Mouse (Mus musculus): ENCODE results near the gene Glt28d2. TPM values are rescaled to one million over a fixed set of nuclear protein-coding genes. Genes with fewer than 3 reads are reported as not detected.

Gene Glt28d2
- polyA plus RNA-seq, 1 experiment from 2014 or later: 0.37 TPM

DNA sequence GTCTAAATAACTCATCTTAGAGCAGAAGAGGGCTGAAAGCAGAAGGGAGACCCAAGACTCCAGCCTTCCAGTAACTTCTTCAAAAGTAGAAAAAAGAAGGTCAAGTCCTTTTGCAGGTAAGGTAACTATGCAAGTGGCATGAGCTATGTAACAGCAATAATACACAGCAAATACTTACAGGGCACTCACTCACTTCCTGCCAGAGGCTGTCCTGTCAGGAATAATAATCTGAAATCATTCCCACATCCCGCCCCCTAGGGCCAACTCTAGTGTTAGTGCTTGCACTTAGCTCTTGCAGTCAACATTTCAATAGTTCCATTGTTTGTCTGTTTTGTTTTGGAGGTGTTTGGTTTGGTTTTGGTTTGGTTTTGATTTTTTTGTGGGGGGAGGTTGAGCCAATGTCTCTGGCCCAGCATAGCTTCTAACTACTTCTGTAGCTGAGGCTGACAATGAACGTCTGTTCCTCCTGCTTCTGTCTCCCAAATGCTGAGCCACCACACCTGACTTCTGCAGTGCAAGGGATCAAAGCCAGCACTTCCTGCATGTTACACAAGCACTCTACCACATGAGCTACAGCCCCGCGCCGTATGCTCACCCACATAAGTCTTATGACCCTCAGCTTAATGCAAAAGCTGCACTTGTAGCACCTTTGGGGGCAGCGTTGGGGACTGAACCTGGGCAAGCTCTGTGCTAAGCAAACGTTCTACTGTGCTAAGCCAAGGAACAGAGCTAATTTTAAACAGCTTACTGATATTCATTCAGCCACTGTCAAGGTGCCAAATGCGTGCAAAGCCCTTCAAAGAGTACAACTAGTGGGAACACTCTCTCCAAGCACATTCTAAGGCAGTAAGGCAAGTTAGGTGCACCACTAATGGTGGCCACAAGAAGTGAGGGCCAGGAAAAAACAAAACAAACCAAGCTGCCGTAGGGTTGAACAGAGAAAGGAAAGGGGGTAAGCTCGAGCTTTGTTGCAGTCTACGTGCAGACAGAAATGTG lies 28.9 kb downstream of the Glt28d2 start:
- no peak for DNase-seq (ENCODE audit: low spot score)
- WGBS: 78% methylated on average over 11 of the region's 11 CpGs
- H3K9me3 ChIP-seq (ENCODE audit: control insufficient read depth, low read length): no peaks in the 10 kb centered on the region
- no peak overlapping the region for H3K4me2 ChIP-seq (replicated peaks)
- no peaks in the 10 kb centered on the region for H3K4me1 ChIP-seq (replicated peaks; ENCODE audit: control insufficient read depth, insufficient read depth, low read length)
- no peak overlapping the region for H3K9ac ChIP-seq
- H3K27ac ChIP-seq: no peak overlapping the region
- no peak for ATAC-seq (ENCODE audit: low FRiP score)
- no peaks in the 10 kb centered on the region for H3K27me3 ChIP-seq (ENCODE audit: control insufficient read depth, insufficient read depth, low read length)
- no peaks in the 10 kb centered on the region for H3K36me3 ChIP-seq (replicated peaks; ENCODE audit: control insufficient read depth, insufficient read depth)
- H3K4me3 ChIP-seq (replicated peaks; ENCODE audit: low read length): no peak overlapping the region

DNA sequence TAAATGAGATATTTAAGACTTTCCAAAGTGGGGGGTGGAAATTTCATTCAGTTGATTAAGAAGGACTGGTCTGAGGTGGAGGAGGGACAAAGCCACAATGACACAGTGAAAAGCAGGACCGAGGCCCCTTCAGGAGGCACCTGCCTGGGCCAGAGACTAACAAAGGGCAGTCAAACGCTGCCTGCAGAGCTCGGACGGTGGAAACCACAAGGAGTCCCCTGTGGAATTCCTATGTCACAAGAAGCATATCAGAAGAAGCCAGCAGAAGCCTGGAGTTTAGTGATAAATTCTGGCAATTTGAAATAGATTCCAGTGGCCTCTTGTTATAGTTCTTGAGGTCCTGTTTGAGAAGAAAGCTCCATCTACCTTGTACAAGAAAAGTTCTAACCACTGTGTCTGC lies 30.2 kb downstream of the Glt28d2 start:
- WGBS: 10% methylated on average over 4 of the region's 4 CpGs
- H3K27ac ChIP-seq: no peak overlapping the region
- H3K9me3 ChIP-seq (ENCODE audit: control insufficient read depth, low read length): no peaks in the 10 kb centered on the region
- H3K9ac ChIP-seq: no peak overlapping the region
- H3K27me3 ChIP-seq (ENCODE audit: control insufficient read depth, insufficient read depth, low read length): no peaks in the 10 kb centered on the region
- ATAC-seq (ENCODE audit: low FRiP score) (no peak), DNase-seq (ENCODE audit: low spot score) (no peak)
- no peak overlapping the region for H3K4me2 ChIP-seq (replicated peaks)
- H3K36me3 ChIP-seq (replicated peaks; ENCODE audit: control insufficient read depth, insufficient read depth): no peaks in the 10 kb centered on the region
- no peak overlapping the region for H3K4me3 ChIP-seq (replicated peaks; ENCODE audit: low read length)
- no peaks in the 10 kb centered on the region for H3K4me1 ChIP-seq (replicated peaks; ENCODE audit: control insufficient read depth, insufficient read depth, low read length)

DNA sequence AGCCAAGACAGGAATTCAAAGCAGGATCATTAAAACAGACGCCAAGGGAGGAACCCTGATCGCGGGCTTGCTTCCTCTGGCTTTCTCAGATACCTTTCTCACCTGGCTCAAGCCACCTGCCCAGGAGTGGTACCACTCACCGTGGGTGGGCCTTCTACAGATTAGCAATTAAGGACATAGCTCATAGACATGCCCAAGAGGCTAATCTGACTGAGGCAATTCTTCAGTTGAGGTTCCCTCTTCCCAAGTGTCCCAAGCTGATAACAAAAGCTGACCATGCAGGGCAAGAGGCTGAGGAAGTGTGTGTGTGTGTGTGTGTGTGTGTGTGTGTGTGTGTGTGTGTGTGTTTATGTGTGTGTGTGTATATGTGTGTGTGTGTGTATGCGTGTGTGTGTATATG lies 31.4 kb downstream of the Glt28d2 start:
- no peaks in the 10 kb centered on the region for H3K9me3 ChIP-seq (ENCODE audit: control insufficient read depth, low read length)
- no peak for ATAC-seq (ENCODE audit: low FRiP score)
- H3K36me3 ChIP-seq (replicated peaks; ENCODE audit: control insufficient read depth, insufficient read depth): no peaks in the 10 kb centered on the region
- no peak overlapping the region for H3K9ac ChIP-seq
- no peak overlapping the region for H3K27ac ChIP-seq
- H3K4me1 ChIP-seq (replicated peaks; ENCODE audit: control insufficient read depth, insufficient read depth, low read length): no peaks in the 10 kb centered on the region
- H3K4me3 ChIP-seq (replicated peaks; ENCODE audit: low read length): no peak overlapping the region
- no peak for DNase-seq (ENCODE audit: low spot score)
- H3K27me3 ChIP-seq (ENCODE audit: control insufficient read depth, insufficient read depth, low read length): no peaks in the 10 kb centered on the region
- no peak overlapping the region for H3K4me2 ChIP-seq (replicated peaks)
- WGBS: 81% methylated on average over 5 of the region's 5 CpGs

DNA sequence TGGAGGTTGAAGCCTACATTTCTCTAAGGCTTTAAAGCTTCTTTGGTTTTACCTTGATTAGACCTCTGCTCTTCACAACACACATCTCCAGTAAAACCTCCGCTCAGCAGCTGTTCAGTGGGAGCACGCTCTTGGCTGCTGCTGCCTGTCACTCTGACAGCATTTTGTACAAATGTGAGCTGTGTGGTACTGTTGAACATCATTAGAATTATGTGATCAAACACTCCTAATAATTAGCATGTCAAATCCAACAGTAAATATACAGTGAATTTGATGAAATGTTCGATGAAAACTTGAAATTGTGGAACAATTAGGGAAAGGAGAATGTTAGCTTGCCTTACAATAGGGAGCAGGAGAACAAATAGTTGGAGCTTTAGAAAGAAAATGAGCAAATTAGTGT lies 32.3 kb downstream of the Glt28d2 start:
- Histone ChIP-seq H3K27ac (no peak overlapping the region), H3K4me3 (replicated peaks; ENCODE audit: low read length) (no peak overlapping the region), H3K9me3 (ENCODE audit: control insufficient read depth, low read length) (no peaks in the 10 kb centered on the region), H3K27me3 (ENCODE audit: control insufficient read depth, insufficient read depth, low read length) (no peaks in the 10 kb centered on the region), H3K9ac (no peak overlapping the region), H3K36me3 (replicated peaks; ENCODE audit: control insufficient read depth, insufficient read depth) (no peaks in the 10 kb centered on the region), H3K4me1 (replicated peaks; ENCODE audit: control insufficient read depth, insufficient read depth, low read length) (no peaks in the 10 kb centered on the region), H3K4me2 (replicated peaks) (no peak overlapping the region)
- no peak for ATAC-seq (ENCODE audit: low FRiP score)
- no peak for DNase-seq (ENCODE audit: low spot score)
- 80% methylated on average over 3 of the region's 3 CpGs for WGBS

DNA sequence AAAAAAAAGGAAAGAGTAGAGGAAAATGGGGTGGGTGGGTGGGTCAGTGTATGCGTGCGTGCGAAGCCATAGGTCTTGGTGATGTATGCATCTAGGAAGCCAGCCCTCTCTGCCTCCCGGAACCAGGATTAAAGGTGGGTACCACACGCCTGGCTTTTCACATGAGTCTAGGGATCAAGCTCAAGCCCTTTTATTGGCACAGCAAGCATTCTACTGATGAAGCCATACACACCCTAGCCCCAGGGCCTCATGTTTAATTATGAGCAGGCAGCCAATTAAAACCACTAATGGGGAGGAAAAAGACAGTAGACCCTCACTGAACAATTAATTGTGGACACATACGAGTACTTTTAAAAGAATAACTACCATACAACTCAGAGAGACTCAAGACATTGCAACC lies 33.2 kb downstream of the Glt28d2 start:
- H3K9me3 ChIP-seq (ENCODE audit: control insufficient read depth, low read length): no peaks in the 10 kb centered on the region
- WGBS: 71% methylated on average over 6 of the region's 6 CpGs
- no peaks in the 10 kb centered on the region for H3K4me1 ChIP-seq (replicated peaks; ENCODE audit: control insufficient read depth, insufficient read depth, low read length)
- H3K9ac ChIP-seq: no peak overlapping the region
- no peak overlapping the region for H3K4me3 ChIP-seq (replicated peaks; ENCODE audit: low read length)
- no peak overlapping the region for H3K4me2 ChIP-seq (replicated peaks)
- H3K27me3 ChIP-seq (ENCODE audit: control insufficient read depth, insufficient read depth, low read length): no peaks in the 10 kb centered on the region
- DNase-seq (ENCODE audit: low spot score) (no peak), ATAC-seq (ENCODE audit: low FRiP score) (no peak)
- H3K36me3 ChIP-seq (replicated peaks; ENCODE audit: control insufficient read depth, insufficient read depth): no peaks in the 10 kb centered on the region
- H3K27ac ChIP-seq: no peak overlapping the region

DNA sequence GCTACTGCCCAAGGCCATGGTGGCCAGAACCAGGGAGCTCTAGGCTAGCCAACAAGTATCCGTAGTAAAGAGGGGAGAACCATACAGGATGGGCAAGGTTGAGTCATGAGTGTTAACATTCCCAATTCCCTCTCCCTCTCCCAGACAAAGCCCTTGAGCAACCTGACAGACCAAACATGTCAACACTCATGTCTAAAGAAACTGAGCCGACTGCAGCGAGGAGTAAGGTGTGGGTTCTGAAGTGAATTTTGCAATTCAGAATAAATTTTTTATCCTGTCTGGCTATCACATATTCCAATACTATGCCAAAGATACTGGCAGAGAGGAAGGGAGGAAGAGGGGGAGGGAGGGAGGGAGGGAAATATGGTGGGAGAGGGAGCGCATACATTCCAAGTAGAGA lies 33.6 kb downstream of the Glt28d2 start:
- DNase-seq (ENCODE audit: low spot score): no peak
- no peaks in the 10 kb centered on the region for H3K36me3 ChIP-seq (replicated peaks; ENCODE audit: control insufficient read depth, insufficient read depth)
- H3K4me2 ChIP-seq (replicated peaks): no peak overlapping the region
- no peak overlapping the region for H3K27ac ChIP-seq
- H3K9ac ChIP-seq: no peak overlapping the region
- no peak for ATAC-seq (ENCODE audit: low FRiP score)
- no peak overlapping the region for H3K4me3 ChIP-seq (replicated peaks; ENCODE audit: low read length)
- no peaks in the 10 kb centered on the region for H3K9me3 ChIP-seq (ENCODE audit: control insufficient read depth, low read length)
- H3K27me3 ChIP-seq (ENCODE audit: control insufficient read depth, insufficient read depth, low read length): no peaks in the 10 kb centered on the region
- WGBS: 87% methylated on average over 4 of the region's 4 CpGs
- no peaks in the 10 kb centered on the region for H3K4me1 ChIP-seq (replicated peaks; ENCODE audit: control insufficient read depth, insufficient read depth, low read length)

DNA sequence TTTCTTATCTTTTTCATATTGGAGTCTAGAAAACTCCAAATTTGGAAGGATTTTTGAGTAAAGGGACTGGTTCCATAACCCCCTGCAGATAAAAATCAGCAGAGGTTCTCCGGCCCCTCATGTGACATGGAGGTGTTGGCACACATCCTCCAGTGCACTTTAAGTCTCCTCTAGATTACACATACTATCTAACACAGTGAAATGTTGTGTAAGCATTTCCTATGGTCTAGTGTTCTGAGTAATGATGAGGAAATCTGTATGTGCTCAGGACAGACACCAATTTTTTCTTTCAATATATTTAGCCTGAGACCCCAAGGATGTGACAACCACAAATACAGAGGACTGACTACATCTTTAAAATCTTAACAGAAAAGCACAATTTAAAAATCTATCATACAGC lies 37.2 kb downstream of the Glt28d2 start:
- Histone ChIP-seq H3K4me3 (replicated peaks; ENCODE audit: low read length) (no peak overlapping the region), H3K4me1 (replicated peaks; ENCODE audit: control insufficient read depth, insufficient read depth, low read length) (no peaks in the 10 kb centered on the region), H3K9me3 (ENCODE audit: control insufficient read depth, low read length) (no peaks in the 10 kb centered on the region), H3K4me2 (replicated peaks) (no peak overlapping the region), H3K27me3 (ENCODE audit: control insufficient read depth, insufficient read depth, low read length) (no peaks in the 10 kb centered on the region), H3K36me3 (replicated peaks; ENCODE audit: control insufficient read depth, insufficient read depth) (no peaks in the 10 kb centered on the region), H3K9ac (no peak overlapping the region), H3K27ac (no peak overlapping the region)
- 89% methylated on average over 1 of the region's 1 CpGs for WGBS
- DNase-seq (ENCODE audit: low spot score) (no peak), ATAC-seq (ENCODE audit: low FRiP score) (no peak)

DNA sequence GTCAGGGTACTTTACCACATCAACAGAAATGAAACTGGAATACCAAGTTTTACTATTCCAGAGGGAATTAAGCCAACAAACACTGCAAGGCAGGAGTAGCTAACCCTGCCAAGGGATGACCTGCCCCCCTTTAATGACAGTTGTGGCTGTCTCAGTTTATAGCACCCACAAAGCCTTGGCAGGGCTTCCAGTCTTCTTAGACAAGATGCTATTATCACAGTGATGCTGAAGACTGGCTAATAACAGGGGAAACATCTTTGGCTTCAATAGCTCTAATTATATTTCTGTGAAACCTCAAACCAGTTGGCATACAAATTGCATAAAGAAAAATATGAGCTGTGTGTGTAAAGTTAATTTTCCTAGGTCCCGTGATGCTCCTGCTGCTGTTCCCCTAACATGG lies 41.0 kb downstream of the Glt28d2 start:
- Histone ChIP-seq H3K4me3 (replicated peaks; ENCODE audit: low read length) (no peak overlapping the region), H3K27ac (no peak overlapping the region), H3K27me3 (ENCODE audit: control insufficient read depth, insufficient read depth, low read length) (no peaks in the 10 kb centered on the region), H3K9me3 (ENCODE audit: control insufficient read depth, low read length) (no peaks in the 10 kb centered on the region), H3K4me1 (replicated peaks; ENCODE audit: control insufficient read depth, insufficient read depth, low read length) (0 out of 2 replicates have a peak, but pooled peaks cover 4% of the 10 kb centered on the region), H3K9ac (no peak overlapping the region), H3K36me3 (replicated peaks; ENCODE audit: control insufficient read depth, insufficient read depth) (no peaks in the 10 kb centered on the region), H3K4me2 (replicated peaks) (no peak overlapping the region)
- 75% methylated on average over 1 of the region's 1 CpGs for WGBS
- DNase-seq (ENCODE audit: low spot score) (no peak), ATAC-seq (ENCODE audit: low FRiP score) (no peak)

DNA sequence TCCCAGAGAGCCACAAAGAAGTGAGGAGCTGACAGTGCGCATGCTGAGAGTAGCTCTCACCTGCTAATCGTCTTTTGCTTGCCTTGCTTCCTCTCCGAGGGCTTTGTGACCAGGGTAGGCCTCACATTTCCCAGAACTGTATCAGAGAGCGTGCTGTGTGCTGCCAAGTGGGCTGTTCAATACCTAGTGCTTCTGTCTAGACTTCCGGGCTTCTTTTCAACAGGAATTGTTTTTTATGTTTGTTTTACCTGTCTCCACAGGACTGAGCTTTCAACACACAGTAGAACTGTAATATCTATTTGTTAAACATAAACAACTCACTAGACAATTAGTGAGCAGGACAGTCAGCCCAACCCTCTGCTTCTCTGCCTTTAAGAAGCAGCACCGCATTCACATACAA lies 42.0 kb downstream of the Glt28d2 start:
- Histone ChIP-seq H3K9ac (no peak overlapping the region), H3K36me3 (replicated peaks; ENCODE audit: control insufficient read depth, insufficient read depth) (no peaks in the 10 kb centered on the region), H3K9me3 (ENCODE audit: control insufficient read depth, low read length) (no peaks in the 10 kb centered on the region), H3K4me3 (replicated peaks; ENCODE audit: low read length) (no peak overlapping the region), H3K4me1 (replicated peaks; ENCODE audit: control insufficient read depth, insufficient read depth, low read length) (0 out of 2 replicates have a peak, but pooled peaks cover 4% of the 10 kb centered on the region), H3K27ac (no peak overlapping the region), H3K27me3 (ENCODE audit: control insufficient read depth, insufficient read depth, low read length) (no peaks in the 10 kb centered on the region), H3K4me2 (replicated peaks) (no peak overlapping the region)
- DNase-seq (ENCODE audit: low spot score) (no peak), ATAC-seq (ENCODE audit: low FRiP score) (no peak)
- 86% methylated on average over 6 of the region's 6 CpGs for WGBS
